Mouse (Mus musculus): ENCODE measurements around the gene Atp6v0e2.

DNA sequence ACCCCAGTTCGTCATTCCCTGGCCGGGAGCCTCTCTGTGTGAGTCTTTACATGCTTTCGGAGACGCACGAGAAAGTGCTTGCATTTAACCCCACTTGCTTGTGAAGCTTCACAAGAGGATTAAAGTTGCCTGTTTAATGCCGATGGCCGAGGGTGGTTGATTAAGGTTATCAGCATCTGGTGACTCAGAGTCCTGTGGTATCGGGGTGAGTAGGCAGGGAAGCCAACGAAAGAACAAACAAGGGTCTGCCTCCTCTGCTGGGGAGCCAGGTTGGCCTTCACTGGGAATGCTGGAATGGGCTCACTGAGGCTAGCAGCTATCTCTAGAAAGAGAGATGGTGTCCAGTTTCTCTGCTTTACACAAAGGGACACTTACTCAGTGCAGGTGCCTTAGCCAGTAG lies 9.5 kb upstream of the Atp6v0e2 start:
- no peak for TF ChIP-seq POLR2A (IDR thresholded peaks at IDR 0.05; ENCODE audit: borderline replicate concordance, extremely low read depth, low read depth, low read length)
- TF ChIP-seq CTCF (IDR thresholded peaks at IDR 0.05; ENCODE audit: insufficient read depth, low read length) = no peak
